Comparison of ENCODE assay signal across 8 mouse cellular contexts in the genomic region with DNA sequence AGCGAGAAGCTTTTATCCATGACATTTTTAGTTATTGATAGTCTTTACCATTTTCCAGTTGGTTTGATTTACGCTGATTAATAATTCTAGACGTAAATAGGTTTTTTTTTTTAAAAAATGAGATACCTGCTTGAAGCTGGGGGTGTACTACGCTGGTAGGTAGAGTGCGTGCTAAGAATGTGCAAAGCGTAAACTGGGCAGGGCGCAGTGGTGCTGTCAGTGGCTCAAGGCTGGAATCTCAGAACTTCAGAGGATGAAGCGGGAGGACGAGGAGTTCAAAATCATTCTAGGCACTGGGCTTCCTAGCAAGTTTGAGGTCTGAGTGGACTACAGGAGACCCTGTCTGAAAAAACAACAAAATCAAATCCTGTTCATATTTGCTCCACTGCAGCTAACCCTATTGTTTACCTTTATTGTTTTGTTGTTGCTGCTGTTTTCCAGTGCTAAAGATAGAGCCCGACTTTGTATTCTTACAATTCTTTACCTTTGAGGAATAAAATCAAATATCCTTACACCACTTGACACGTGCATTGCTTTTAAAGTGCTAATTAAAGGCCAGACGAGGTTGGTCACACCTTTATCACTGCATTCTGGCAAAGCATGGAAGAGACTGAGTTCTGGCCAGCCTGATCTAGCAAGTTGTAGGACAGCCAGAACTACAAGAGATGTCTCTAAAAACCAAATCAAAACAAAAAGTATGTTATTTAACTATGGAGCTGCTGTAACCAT. TPM values are rescaled to one million over a fixed set of nuclear protein-coding genes. Genes with fewer than 3 reads are reported as not detected.
DNase-seq lines count a peak whose midpoint lies in the region; ATAC-seq and TF ChIP-seq lines count a peak whose summit lies in the region.

No protein-coding gene starts in this region.

- peaks cover 55% of the 10 kb centered on the region for H3K4me1 ChIP-seq in E14TG2a.4 (replicated peaks; ENCODE audit: low read depth, low read length)
- peaks cover 29% of the 10 kb centered on the region for H3K4me1 ChIP-seq in embryonic facial prominence, embryonic 13.5 days
- H3K4me1 ChIP-seq in intestine, embryonic 16.5 days (ENCODE audit: control insufficient read depth, insufficient read depth, low read length): peaks cover 14% of the 10 kb centered on the region
- H3K4me1 ChIP-seq in liver, embryonic 16.5 days (ENCODE audit: control insufficient read depth, low read depth, low read length): peaks cover 24% of the 10 kb centered on the region
- H3K4me1 ChIP-seq in small intestine, adult 2 months (ENCODE audit: control insufficient read depth, insufficient read depth, insufficient read length, low read length): peaks cover 4% of the 10 kb centered on the region

- 10% methylated on average over 12 of the region's 12 CpGs for WGBS in embryonic facial prominence, embryonic 13.5 days
- 12% methylated on average over 12 of the region's 12 CpGs for WGBS in intestine, embryonic 16.5 days
- 15% methylated on average over 12 of the region's 12 CpGs for WGBS in liver, embryonic 16.5 days (ENCODE audit: insufficient replicate concordance)
- WGBS in small intestine, adult 2 months: 11% methylated on average over 12 of the region's 12 CpGs

- H3K4me3 ChIP-seq in E14TG2a.4 (replicated peaks; ENCODE audit: low read length): peak overlapping the region; percentile 93
- H3K4me3 ChIP-seq in embryonic facial prominence, embryonic 13.5 days: peak overlapping the region; percentile 85
- H3K4me3 ChIP-seq in intestine, embryonic 16.5 days (ENCODE audit: low read length): peak overlapping the region; percentile 85
- H3K4me3 ChIP-seq in liver, embryonic 16.5 days (ENCODE audit: low read depth, low read length): peak overlapping the region; percentile 84
- H3K4me3 ChIP-seq in small intestine, adult 2 months (ENCODE audit: low read depth, low read length): peak overlapping the region; percentile 98

- H3K4me2 ChIP-seq in embryonic facial prominence, embryonic 13.5 days: peak overlapping the region; percentile 93
- peak overlapping the region; percentile 43 for H3K4me2 ChIP-seq in intestine, embryonic 16.5 days (ENCODE audit: low read depth, low read length)
- peak overlapping the region; percentile 69 for H3K4me2 ChIP-seq in liver, embryonic 16.5 days (ENCODE audit: low read depth, low read length)

- no peak for ATAC-seq in cerebellum, adult (ENCODE audit: insufficient number of reproducible peaks, low FRiP score, low TSS enrichment)
- no peak for ATAC-seq in embryonic facial prominence, embryonic 13.5 days (ENCODE audit: insufficient number of reproducible peaks, insufficient read depth, low FRiP score, low TSS enrichment, low read depth)
- ATAC-seq in intestine, embryonic 16.5 days: peak; percentile 66
- ATAC-seq in liver, embryonic 16.5 days (ENCODE audit: low read depth): no peak

- TF ChIP-seq CTCF in E14TG2a.4 (conservative IDR thresholded peaks at IDR 0.05; ENCODE audit: low read length): no peak
- TF ChIP-seq CTCF in small intestine, adult 2 months (IDR thresholded peaks at IDR 0.05; ENCODE audit: extremely low read depth, insufficient read length, insufficient replicate concordance, low read depth, low read length): no peak

- peak overlapping the region; percentile 62; the same call in 1 of the 2 replicates for H3K27ac ChIP-seq in embryonic facial prominence, embryonic 13.5 days
- no peak overlapping the region for H3K27ac ChIP-seq in intestine, embryonic 16.5 days (ENCODE audit: low read length)
- 0 out of 2 replicates have a peak overlapping the region, but pooled peaks have one; percentile 4 for H3K27ac ChIP-seq in liver, embryonic 16.5 days (ENCODE audit: low read length)
- no peak overlapping the region for H3K27ac ChIP-seq in small intestine, adult 2 months (ENCODE audit: insufficient read depth, low read depth, low read length)

- no peaks in the 10 kb centered on the region for H3K27me3 ChIP-seq in E14TG2a.4 (ENCODE audit: insufficient read depth, low read length)
- no peaks in the 10 kb centered on the region for H3K27me3 ChIP-seq in embryonic facial prominence, embryonic 13.5 days
- H3K27me3 ChIP-seq in intestine, embryonic 16.5 days (replicated peaks; ENCODE audit: control insufficient read depth, insufficient read depth, low read length): no peaks in the 10 kb centered on the region
- H3K27me3 ChIP-seq in liver, embryonic 16.5 days (ENCODE audit: control insufficient read depth, insufficient read depth, low read depth, low read length): no peaks in the 10 kb centered on the region; the same call in 1 of the 2 replicates
- no peaks in the 10 kb centered on the region for H3K27me3 ChIP-seq in small intestine, adult 2 months (ENCODE audit: control insufficient read depth, insufficient read depth, low read length)

- H3K9me3 ChIP-seq in E14TG2a.4 (ENCODE audit: low read length): no peaks in the 10 kb centered on the region
- no peaks in the 10 kb centered on the region for H3K9me3 ChIP-seq in embryonic facial prominence, embryonic 13.5 days
- no peaks in the 10 kb centered on the region for H3K9me3 ChIP-seq in intestine, embryonic 16.5 days (ENCODE audit: control insufficient read depth, low read length)
- no peaks in the 10 kb centered on the region for H3K9me3 ChIP-seq in liver, embryonic 16.5 days (replicated peaks; ENCODE audit: control insufficient read depth, low read length)

- TF ChIP-seq POLR2A in small intestine, adult 2 months (IDR thresholded peaks at IDR 0.05; ENCODE audit: low read depth, low read length): no peak

- H3K36me3 ChIP-seq in E14TG2a.4 (ENCODE audit: insufficient read depth, low read length): peaks cover 40% of the 10 kb centered on the region
- peaks cover 34% of the 10 kb centered on the region for H3K36me3 ChIP-seq in embryonic facial prominence, embryonic 13.5 days
- peaks cover 3% of the 10 kb centered on the region; the same call in 1 of the 2 replicates for H3K36me3 ChIP-seq in intestine, embryonic 16.5 days (ENCODE audit: control insufficient read depth, insufficient read depth, low read length)
- H3K36me3 ChIP-seq in liver, embryonic 16.5 days (ENCODE audit: control insufficient read depth, insufficient read depth): peaks cover 28% of the 10 kb centered on the region
- peaks cover 23% of the 10 kb centered on the region for H3K36me3 ChIP-seq in small intestine, adult 2 months (ENCODE audit: control insufficient read depth, insufficient read depth, low read length)

- DNase-seq in cerebellum, adult 11 months: peak; percentile 25
- no peak for DNase-seq in spleen, adult 12 weeks (ENCODE audit: low spot score)

- H3K9ac ChIP-seq in embryonic facial prominence, embryonic 13.5 days: peak overlapping the region; percentile 94
- peak overlapping the region; percentile 46; the same call in 1 of the 2 replicates for H3K9ac ChIP-seq in intestine, embryonic 16.5 days (ENCODE audit: low read depth, low read length)
- H3K9ac ChIP-seq in liver, embryonic 16.5 days (ENCODE audit: low read depth, low read length): peak overlapping the region; percentile 32

RNA-seq across cellular contexts. Expression of a gene that starts 0.6 kb away (rescaled TPM):
- polyA plus RNA-seq in embryonic facial prominence, embryonic 13.5 days (2015; fragmentation: Nextera tagmentation; extraction: Ambion mirVana): 35.4 and 38.9 TPM in 2 replicates
- polyA plus RNA-seq in intestine, embryonic 16.5 days (2015; fragmentation: Nextera tagmentation; extraction: Ambion mirVana): 18.6 and 22.0 TPM in 2 replicates
- 3.8 and 4.1 TPM in 2 replicates for polyA plus RNA-seq in liver, embryonic 16.5 days (2015; fragmentation: Nextera tagmentation; extraction: Ambion mirVana)
- 1.1 and 2.0 TPM in 2 replicates for polyA plus RNA-seq in small intestine, adult 2 months (2012; rRNA removed)

RNA-seq across cellular contexts. Expression of a gene that starts 0.7 kb away (rescaled TPM):
- 1,327 and 1,965 TPM in 2 replicates for polyA plus RNA-seq in embryonic facial prominence, embryonic 13.5 days (2015; fragmentation: Nextera tagmentation; extraction: Ambion mirVana)
- 1,326 and 1,461 TPM in 2 replicates for polyA plus RNA-seq in intestine, embryonic 16.5 days (2015; fragmentation: Nextera tagmentation; extraction: Ambion mirVana)
- 555 and 627 TPM in 2 replicates for polyA plus RNA-seq in liver, embryonic 16.5 days (2015; fragmentation: Nextera tagmentation; extraction: Ambion mirVana)
- 581 and 835 TPM in 2 replicates for polyA plus RNA-seq in small intestine, adult 2 months (2012; rRNA removed)

RNA-seq across cellular contexts. Expression of a gene that starts 17.3 kb away (rescaled TPM):
- polyA plus RNA-seq in embryonic facial prominence, embryonic 13.5 days (2015; fragmentation: Nextera tagmentation; extraction: Ambion mirVana): 107 and 113 TPM in 2 replicates
- polyA plus RNA-seq in intestine, embryonic 16.5 days (2015; fragmentation: Nextera tagmentation; extraction: Ambion mirVana): 110 and 114 TPM in 2 replicates
- polyA plus RNA-seq in liver, embryonic 16.5 days (2015; fragmentation: Nextera tagmentation; extraction: Ambion mirVana): 35.7 and 37.7 TPM in 2 replicates
- polyA plus RNA-seq in small intestine, adult 2 months (2012; rRNA removed): 70.7 and 84.2 TPM in 2 replicates

RNA-seq across cellular contexts. Expression of a gene that starts 29.2 kb away (rescaled TPM):
- 8.9 and 9.1 TPM in 2 replicates for polyA plus RNA-seq in embryonic facial prominence, embryonic 13.5 days (2015; fragmentation: Nextera tagmentation; extraction: Ambion mirVana)
- polyA plus RNA-seq in intestine, embryonic 16.5 days (2015; fragmentation: Nextera tagmentation; extraction: Ambion mirVana): 16.0 and 18.9 TPM in 2 replicates
- 0.35 and 0.41 TPM in 2 replicates for polyA plus RNA-seq in liver, embryonic 16.5 days (2015; fragmentation: Nextera tagmentation; extraction: Ambion mirVana)
- polyA plus RNA-seq in small intestine, adult 2 months (2012; rRNA removed): 6.6 and 7.0 TPM in 2 replicates

RNA-seq across cellular contexts. Expression of a gene that starts 33.9 kb away (rescaled TPM):
- 86.2 and 92.6 TPM in 2 replicates for polyA plus RNA-seq in embryonic facial prominence, embryonic 13.5 days (2015; fragmentation: Nextera tagmentation; extraction: Ambion mirVana)
- polyA plus RNA-seq in intestine, embryonic 16.5 days (2015; fragmentation: Nextera tagmentation; extraction: Ambion mirVana): 94.5 and 127 TPM in 2 replicates
- 30.0 and 33.5 TPM in 2 replicates for polyA plus RNA-seq in liver, embryonic 16.5 days (2015; fragmentation: Nextera tagmentation; extraction: Ambion mirVana)
- 46.2 and 72.7 TPM in 2 replicates for polyA plus RNA-seq in small intestine, adult 2 months (2012; rRNA removed)

Comparison
In these comparisons a context has a peak if more than half of its experiments do, and no peak if none do; other contexts are left out.
1. H3K27ac ChIP-seq: peak in embryonic facial prominence, embryonic 13.5 days (single experiment) and liver, embryonic 16.5 days (single experiment); none in intestine, embryonic 16.5 days (single experiment) and small intestine, adult 2 months (single experiment).
2. H3K4me2 ChIP-seq: peak in every context shown above with its lines; median percentile 93 in embryonic facial prominence, embryonic 13.5 days; 69 in liver, embryonic 16.5 days; 43 in intestine, embryonic 16.5 days.
3. H3K9ac ChIP-seq: peak in every context shown above with its lines; median percentile 94 in embryonic facial prominence, embryonic 13.5 days; 46 in intestine, embryonic 16.5 days; 32 in liver, embryonic 16.5 days.
4. Peak in every context shown above with its lines, with median percentiles within 50 percentile points of each other: H3K4me3 ChIP-seq.